Mouse (Mus musculus): ENCODE measurements around the gene E330009J07Rik.

Gene E330009J07Rik

GRCm38 (mm10) chr6:40436047-40436483 is at the start of gene E330009J07Rik:
TSS of gene E330009J07Rik (minus strand) at chr6:40436135.
- DNase-seq (ENCODE audit: low read depth, low spot score) = no peak

DNA sequence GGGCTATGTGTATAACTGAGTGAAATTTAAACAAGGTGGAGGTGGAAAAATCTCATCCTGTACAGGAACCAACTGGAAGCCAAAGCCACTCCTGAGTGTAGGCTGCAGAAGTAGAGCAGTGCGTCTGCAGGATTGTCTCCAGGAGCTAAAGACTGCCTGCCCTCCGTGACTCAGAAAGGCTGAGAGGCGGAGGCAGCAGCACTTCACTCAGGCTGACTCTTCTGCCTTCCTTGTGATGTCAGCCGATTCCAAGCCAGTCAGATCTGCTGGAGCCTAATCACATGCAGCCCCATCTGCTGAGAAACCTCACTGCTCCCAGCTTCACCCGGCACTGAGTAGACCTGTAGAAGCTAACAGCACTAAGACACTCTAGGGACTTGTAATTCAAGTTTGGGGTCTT is 46.4 kb upstream of the E330009J07Rik start:
- DNase-seq (ENCODE audit: low read depth, low spot score) = no peak

- no peak for DNase-seq (ENCODE audit: low read depth, low spot score)
Measured at GRCm38 (mm10) chr6:40479705-40480104, 43.8 kb upstream of the E330009J07Rik start.

- no peak for DNase-seq (ENCODE audit: low read depth, low spot score)
Measured at GRCm38 (mm10) chr6:40476132-40476531, 40.2 kb upstream of the E330009J07Rik start.

GRCm38 (mm10) chr6:40471720-40472010 is 35.7 kb upstream of the E330009J07Rik start:
- DNase-seq (ENCODE audit: low read depth, low spot score) = no peak

GRCm38 (mm10) chr6:40470916-40471719 is 35.2 kb upstream of the E330009J07Rik start, which contains the start of gene Ssbp1:
TSS of gene Ssbp1 (plus strand) at chr6:40471352.
- peak; percentile 86 for DNase-seq (ENCODE audit: low read depth, low spot score)

DNA sequence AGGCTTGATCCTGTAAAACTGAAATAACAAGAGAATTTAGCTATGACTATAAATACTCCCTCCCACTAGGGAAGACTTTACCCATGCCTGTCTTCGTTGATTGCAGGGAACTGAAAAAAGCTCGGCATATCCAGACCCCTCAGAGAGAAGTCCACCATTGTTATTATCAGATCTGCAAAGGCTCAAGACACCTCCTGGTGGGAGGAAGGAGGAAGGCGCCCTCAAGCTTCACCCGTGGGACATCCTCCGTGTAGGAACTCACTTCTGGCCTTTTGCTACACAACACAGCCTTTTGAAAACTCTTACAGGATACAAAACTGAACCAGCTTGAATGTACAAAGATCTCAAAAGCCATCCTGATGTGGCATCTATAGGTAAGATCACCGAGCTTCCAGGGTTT is 29.8 kb upstream of the E330009J07Rik start:
- DNase-seq (ENCODE audit: low read depth, low spot score) = no peak

- DNase-seq (ENCODE audit: low read depth, low spot score) = no peak
Measured at GRCm38 (mm10) chr6:40454436-40455041, 18.6 kb upstream of the E330009J07Rik start.

- no peak for DNase-seq (ENCODE audit: low read depth, low spot score)
Measured at GRCm38 (mm10) chr6:40448626-40449025, 12.7 kb upstream of the E330009J07Rik start.

DNA sequence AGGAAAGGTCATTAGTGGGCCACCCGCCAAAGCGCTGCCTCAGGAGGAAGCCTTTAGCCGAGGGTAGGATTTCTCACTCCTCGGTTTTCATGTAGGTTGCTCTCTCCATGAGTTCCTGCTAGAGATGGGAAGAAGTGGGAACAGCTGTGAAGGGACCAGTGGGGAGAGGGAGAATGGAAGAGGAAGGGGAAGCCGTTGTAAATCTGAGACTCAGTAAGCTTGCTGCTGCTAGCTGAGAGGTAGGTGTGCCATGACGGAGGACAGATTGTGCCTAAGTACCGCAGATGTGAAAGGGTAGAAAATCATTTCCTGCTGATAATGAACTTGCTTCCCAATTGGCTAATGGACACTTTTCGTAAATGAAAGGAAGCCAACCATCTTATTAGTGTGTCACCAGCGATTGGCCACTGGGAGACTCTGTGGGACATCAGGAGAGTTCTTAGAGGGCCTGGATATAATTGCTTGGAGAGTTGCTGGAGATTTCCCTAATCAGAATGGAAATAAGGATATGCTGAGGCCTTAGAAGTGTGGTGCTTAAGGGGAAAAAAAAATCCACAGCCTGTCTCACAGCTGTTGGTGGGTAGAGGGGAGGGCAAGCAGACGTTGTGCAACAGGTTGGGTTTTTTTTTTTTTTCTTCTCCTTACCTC is 7.5 kb upstream of the E330009J07Rik start:
- no peak for DNase-seq (ENCODE audit: low read depth, low spot score)

- no peak for DNase-seq (ENCODE audit: low read depth, low spot score)
Measured at GRCm38 (mm10) chr6:40441755-40442154, 5.8 kb upstream of the E330009J07Rik start.

DNA sequence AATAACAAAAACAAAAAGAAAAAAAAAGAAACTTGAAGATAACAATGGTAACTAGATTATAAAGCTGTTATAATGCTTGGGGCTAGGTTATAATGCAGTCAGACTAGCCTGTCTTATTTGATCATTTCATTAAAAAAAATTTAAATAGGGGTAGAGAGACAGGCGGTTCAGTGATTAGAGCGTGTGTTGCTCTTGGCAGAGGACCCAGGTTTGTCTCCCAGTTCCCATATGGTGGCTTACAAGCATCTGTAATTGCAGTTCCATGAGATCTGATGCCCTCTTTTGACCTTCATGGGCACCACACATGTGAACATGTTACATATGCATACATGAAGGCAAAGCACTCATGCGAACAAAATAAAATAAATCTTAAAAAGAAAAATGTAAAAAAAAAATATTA is 5.3 kb upstream of the E330009J07Rik start:
- no peak for DNase-seq (ENCODE audit: low read depth, low spot score)

GRCm38 (mm10) chr6:40439731-40440130 is 3.8 kb upstream of the E330009J07Rik start:
- DNase-seq (ENCODE audit: low read depth, low spot score) = no peak

- no peak for DNase-seq (ENCODE audit: low read depth, low spot score)
Measured at GRCm38 (mm10) chr6:40438936-40439335, 3.0 kb upstream of the E330009J07Rik start, which contains the start of gene Wee2. TSS of gene Wee2 (plus strand) at chr6:40439088.

- DNase-seq (ENCODE audit: low read depth, low spot score) = no peak
Measured at GRCm38 (mm10) chr6:40435151-40436046, 536 bp downstream of the E330009J07Rik start.

GRCm38 (mm10) chr6:40434697-40435096 is 1.2 kb downstream of the E330009J07Rik start:
- no peak for DNase-seq (ENCODE audit: low read depth, low spot score)

- DNase-seq (ENCODE audit: low read depth, low spot score) = no peak
Measured at GRCm38 (mm10) chr6:40432346-40433275, 3.3 kb downstream of the E330009J07Rik start.

- no peak for DNase-seq (ENCODE audit: low read depth, low spot score)
Measured at GRCm38 (mm10) chr6:40431812-40432211, 4.1 kb downstream of the E330009J07Rik start.

GRCm38 (mm10) chr6:40431356-40431755 is 4.6 kb downstream of the E330009J07Rik start:
- no peak for DNase-seq (ENCODE audit: low read depth, low spot score)

DNA sequence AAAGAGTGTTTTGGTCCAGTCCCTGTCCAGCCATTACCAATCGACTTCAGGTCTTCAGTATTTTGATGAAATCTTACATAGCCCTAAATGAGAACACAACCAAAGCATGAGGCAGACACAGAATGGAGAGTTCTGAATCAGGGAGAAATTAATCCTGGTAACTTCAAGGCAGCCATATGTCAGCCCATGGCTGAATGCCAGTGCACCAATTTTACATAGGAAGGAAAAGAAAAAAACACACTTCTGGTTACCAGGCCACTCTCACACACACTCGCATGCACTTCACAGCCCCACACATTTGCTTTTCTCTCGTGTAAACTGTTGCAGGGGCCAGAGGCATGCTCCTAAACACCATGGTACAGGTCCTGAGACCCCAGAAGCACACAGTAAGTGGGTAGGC is 5.1 kb downstream of the E330009J07Rik start:
- DNase-seq (ENCODE audit: low read depth, low spot score) = no peak

Measured in brain, embryonic 18.5 days (tissue).